Mouse (Mus musculus): ENCODE measurements around the gene Gm10842.
"Not testable (repeated sequence)": the region's sequence is repeated elsewhere in the genome, so short reads cannot be mapped to it uniquely, and the experiment has no call there.

The Gm10842 gene

DNA sequence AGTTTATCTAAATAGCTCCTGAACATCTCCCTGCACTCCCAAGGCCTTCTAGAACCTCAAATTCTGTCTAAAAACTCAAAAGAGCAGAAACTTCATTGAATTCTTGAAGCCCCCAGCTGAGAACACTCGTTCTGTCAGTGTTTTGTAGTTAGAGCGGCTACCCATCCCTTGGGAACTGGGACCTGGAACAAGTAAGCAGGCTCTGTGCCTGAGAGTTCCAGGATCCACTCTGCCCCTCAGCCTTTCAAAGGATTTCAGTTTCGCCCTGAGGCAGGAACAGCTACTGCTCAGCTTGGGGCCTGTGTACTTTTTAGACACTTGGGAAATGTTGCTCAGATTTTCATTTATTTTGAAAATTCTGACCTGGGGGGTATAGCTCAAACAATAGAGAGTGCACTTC, at the start of gene Gm10842:
Gene Gm10842, plus strand, starts transcription at position 301 of the 400 bp plus-strand sequence.
- no peak for DNase-seq

DNA sequence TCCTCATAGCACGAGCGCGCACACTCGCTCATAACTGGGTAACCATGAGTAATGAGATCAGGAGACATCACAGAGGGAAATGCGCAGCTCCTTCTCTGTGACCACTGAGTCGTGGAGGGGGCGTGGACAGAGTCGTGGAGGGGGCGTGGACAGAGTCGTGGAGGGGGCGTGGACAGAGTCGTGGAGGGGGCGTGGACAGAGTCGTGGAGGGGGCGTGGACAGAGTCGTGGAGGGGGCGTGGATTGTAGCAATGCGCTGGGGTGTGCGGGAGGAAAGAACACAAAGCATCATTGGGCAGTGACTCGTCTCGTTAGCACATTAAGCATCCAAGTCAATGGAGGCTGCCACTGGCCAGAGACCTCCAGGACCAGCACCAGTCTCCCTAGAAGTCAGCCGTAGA, 34.2 kb upstream of the Gm10842 start:
- not testable (repeated sequence) for DNase-seq

DNA sequence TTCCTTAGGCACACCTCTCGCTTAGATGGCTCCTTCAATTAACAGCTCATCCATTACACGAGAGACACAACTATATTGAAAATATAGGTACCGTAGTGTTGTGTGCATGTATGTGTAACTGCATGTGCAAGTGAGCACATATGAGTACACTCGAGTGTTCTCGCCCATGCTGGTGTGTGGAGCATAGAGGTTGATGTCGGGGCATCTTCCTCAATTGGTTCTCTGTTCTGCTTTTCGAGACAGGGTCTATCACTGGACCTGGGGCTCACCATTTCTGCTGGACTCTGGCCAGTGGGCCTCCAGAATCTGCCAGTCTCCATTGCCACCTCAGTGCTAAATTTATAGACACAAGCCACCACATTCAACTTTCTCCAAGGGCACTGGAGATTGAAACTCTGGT, 28.9 kb upstream of the Gm10842 start:
- DNase-seq: no peak

DNA sequence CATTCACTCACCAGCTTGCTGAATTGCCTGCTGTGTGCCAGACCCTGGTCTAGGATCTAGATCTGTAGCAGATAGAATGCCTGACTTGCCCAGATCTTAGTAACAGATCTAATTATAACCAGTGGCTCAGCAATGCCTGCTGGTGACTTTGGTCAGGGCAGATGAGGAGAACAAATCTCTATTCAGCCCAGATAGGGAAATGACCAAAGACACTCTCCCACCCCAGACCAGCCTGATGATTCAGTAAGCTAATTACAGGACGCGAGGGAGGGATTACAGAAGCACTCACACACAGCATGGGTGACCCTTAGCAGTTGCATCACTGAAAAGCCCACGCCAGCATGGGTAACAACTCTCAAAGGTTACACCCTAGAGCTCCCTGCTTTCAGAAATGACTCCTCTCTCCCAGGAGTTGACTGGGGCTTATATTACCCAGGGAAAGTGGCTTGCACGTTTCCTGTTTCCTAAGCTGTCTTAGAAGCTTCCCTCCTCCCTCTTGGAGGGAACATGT, 26.1 kb upstream of the Gm10842 start:
- DNase-seq: no peak

DNA sequence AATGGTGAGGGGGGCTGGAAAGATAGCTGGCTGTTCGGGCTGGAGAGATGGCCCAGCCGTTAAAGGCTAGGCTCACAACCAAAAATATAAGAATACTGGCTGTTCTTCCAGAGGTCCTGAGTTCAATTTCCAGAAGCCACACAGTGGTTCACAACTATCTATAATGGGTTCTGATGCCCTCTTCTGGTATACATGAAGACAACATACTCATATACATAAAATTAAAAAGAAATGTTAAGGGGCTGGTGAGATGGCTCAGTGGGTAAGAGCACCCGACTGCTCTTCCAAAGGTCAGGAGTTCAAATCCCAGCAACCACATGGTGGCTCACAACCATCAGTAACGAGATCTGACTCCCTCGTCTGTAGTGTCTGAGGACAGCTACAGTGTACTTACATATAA, 24.9 kb upstream of the Gm10842 start:
- DNase-seq: not testable (repeated sequence)

DNA sequence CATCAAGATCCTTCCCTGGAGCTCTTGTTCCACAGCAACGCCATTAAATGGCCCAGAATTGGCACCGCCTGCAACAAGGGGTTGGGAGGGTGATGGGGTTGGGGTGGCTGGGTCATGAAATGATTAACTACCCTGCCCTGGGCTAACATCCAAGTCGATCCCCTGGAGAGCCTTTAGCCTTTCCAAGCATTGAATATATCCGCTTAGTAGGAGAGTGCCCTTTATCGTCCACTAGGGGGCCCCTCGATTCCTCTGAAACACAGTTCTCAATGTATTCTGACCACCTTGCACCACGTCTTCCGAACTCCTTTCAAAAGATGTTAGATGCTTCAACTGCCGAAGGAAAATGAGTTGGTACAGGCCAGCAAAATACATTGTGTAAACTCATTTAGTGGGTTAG, 22.7 kb upstream of the Gm10842 start:
- DNase-seq: peak; percentile 87

DNA sequence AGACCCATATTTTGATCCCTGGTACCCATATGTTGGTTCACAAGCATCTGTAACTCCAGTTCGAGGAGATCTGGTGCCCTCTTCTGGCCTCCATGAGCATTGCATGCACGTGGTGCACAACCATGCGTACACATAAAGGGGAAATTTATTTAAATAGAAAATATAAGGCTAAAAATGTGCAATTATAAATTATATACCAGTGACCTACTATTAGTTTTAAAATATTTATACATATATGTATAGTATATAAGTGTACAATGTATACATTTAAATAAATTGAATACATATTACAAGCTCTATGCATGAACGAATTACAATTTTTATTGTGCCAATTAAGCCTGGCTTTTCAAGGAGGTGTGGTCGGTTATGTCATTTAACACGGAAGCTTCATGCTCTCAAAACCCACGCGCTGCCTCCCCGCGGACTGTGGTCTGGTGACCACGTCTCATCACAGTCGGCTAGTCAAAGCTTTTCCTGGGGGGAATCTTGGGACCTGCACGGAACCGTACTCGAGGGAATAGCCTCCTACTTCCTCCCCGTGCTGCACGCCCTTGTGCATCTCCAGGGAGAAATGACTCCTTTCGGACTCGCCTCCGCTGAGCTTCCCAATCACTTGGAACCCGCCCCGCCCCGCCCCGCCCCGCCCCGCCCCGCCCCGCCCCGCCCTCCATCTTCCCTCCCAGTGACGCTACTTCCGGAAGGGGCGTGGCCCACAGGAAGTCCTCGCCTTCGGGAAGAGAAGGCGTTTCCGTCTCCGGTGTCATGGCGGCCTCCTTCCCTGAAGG, 20.8 kb upstream of the Gm10842 start, which contains the start of gene Mettl2:
Gene Mettl2, plus strand, starts transcription at position 691 of the 785 bp plus-strand sequence.
- DNase-seq: peak; percentile 95

DNA sequence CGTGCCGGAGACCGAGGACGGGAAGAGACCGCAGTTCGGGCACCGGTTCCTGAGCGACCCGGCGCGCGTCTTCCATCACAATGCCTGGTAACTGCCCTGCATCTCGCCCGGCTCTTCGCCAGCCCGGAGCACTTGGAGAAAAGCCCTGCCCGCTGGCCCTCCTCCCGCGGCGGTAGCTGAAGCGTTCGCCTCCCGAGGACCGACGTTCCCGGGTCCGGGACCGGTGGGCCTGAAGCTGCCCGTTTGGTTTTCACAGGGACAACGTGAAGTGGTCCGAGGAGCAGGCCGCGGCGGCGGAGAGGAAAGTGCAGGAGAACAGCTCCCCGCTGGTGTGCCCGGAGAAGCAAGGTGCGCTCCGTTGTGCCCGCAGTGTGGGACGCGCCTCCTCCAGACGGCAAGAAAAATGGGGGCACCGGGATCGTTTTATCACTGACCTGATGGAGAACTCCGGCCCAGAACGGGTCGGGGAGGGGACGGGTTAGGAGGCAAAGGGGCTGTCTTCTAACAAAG, 20.1 kb upstream of the Gm10842 start:
- no peak for DNase-seq

DNA sequence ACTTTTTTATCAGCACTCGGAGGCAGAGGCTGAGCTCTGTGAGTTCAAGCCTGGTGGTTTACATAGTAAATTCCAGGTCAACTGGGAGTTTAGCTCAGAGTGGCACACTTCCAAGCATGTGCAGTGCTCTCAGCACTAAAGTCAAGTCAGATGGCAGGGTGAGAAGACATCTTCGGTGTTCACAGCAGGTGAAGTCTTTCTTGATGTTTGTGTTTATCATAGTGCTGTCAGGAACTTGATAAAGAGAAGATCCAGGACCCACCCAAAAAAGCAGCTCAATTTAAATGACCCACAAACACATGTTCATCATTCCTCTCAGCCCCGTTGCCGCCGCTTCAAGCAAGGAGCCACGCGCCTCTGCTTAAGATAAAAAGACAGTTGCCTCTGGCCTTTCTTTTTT, 11.0 kb upstream of the Gm10842 start:
- DNase-seq: no peak

DNA sequence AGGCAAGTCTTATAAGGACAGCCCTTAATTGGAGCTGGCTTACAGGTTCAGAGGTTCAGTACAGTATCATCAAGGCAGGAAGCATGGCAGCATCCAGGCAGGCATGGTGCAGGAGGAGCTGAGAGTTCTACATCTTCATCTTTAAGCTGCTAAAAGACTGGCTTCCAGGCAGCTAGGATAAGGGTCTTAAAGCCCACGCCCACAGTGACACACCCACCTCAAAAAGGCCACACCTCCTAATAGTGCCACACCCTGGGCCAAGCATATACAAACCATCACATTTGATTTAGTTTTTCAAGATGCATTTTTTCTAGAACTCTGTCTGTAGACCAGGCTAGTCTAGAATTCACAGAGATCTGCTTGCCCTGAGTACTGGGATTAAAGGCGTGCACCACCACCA, 9.4 kb upstream of the Gm10842 start:
- not testable (repeated sequence) for DNase-seq

DNA sequence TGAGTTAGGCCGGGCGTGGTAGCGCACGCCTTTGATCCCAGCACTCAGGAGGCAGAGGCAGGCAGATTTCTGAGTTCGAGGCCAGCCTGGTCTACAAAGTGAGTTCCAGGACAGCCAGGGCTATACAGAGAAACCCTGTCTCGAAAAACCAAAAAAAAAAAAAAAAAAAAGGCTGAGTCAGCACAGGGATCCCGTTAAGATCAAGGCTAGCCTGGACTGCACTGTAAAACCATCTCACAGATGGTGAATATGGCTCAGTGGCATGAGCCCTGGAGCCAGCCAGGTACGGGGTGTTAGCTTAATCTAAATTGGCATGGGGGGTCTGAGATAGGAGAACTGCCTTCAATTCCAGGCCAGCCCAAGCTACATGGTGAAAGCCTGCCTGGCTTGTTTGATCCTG, 6.2 kb upstream of the Gm10842 start:
- not testable (repeated sequence) for DNase-seq

DNA sequence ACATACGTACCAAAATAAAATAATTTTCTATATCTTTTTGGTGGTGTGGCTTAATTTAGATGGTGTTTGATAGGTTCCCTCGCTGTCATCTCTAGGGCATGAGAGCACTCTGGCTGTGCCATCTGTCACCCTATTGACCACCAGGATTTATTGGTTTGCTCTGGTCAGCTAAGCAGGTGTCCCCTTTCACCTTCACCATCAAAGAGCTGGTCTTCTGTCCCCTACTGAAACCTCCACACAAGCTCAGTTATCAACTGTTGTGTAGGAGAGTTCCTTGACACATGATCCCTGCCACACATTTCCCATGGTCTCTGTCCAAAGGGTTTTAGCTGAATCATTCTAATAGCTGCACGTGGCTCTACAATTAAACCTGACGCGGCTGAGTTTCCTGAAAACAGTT, 5.6 kb upstream of the Gm10842 start:
- no peak for DNase-seq

DNA sequence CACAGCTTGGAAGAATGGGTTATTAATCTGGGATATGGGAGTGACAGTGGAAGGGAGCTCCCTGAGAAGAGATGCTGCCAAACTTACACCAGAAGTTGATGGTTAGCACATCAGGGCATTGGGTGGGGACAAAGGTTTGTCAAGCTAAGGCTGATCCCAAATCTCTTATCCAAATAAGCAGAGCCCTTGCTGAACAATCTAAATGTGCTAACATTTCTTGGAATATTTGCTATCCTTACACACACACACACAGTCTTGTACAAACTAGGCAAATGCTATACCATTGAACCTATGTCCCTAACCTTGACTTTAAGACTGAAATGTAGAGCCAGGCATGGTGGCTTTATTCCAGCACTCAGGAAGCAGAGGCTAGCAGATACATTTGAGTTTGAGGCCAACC, 3.1 kb upstream of the Gm10842 start:
- no peak for DNase-seq

DNA sequence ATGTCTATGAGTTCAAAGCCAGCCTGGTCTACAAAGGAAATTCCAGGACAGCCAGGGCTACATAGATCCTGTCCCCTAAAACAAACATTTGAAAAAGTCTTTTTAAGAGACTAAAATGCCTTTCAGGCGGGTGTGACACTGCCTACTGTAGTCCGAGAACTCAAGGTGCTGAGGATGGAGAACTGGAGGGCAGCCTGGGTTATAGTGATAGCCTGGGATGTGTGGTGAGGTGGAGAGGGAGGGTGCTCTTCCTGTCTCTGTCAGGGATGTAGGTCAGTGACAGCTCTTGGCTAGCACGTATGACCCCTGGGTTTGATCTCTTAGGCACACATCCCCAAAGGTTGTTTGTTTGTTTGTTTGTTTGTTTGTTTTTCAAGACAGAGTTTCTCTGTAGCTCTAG, 2.6 kb upstream of the Gm10842 start:
- no peak for DNase-seq

DNA sequence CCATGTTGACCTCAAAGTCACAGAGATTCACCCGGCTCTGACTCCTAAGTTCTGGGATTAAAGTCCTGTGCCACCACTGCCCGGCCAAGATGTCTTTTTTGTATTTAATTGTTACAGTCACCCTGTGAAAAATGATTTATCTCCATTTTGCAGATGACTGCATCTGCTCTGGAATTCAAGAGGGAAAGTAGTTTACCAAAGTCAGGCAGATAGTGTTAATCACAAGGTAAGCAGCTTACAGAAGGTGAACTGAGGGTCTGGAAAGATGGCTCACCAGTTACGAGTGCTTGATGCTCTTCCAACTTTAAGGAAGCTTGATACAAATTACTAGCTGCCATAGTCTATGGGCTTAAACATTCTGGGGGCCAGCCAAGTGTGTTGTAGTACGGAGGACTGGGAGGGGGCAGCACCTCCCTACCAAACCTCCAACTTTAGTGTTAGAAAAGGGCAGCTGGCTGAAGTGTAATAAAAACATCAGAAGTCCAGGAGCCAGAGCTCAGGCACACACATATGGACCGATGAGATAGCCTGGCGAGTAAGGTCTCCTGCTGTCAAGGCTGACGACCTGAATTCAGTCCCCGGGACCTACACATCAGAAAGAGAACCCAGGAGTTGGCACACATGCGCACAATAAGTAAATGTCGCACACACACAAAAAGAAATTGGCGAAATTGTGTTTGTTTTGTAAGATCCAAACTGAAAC, 2.0 kb upstream of the Gm10842 start:
- no peak for DNase-seq

DNA sequence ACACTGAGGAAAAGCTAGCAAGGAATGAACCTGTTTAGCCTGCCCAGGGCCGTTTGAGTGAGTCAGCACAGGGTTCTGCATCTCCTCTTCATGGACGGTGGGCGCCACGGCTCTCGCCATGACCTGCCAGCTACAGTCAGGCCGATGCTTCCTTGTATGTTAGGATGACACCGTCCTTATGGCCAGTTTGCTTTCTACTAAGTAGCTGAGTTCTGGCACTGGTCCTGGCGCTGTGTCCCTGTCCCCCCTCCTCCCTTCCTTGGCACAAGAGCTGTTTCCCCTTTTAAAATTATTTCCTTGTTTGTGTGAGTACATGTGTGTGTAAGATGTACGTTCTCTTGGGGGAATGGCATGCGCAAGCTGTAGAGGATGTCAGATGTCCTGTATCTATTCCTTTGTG, 1.5 kb upstream of the Gm10842 start:
- no peak for DNase-seq

DNA sequence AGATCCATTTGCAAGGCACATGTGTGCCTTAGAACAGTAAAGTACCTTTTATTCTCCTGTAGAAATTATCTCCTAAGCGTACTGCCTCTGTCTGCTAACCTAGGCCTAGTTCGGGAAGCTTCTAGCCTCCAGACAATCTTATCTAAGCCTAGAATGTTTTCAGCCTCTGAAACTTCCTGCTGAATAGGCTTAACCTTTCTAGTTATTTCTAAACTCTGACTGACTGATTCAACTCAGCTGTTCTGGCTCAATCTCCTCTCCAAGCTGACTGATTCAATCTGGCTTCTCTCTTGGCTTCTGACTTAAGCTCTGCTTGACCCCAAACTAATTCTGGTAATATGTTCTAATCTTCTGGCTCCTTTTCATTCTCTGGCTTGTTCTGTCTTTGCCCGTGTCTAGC, 2.7 kb downstream of the Gm10842 start:
- DNase-seq: no peak

DNA sequence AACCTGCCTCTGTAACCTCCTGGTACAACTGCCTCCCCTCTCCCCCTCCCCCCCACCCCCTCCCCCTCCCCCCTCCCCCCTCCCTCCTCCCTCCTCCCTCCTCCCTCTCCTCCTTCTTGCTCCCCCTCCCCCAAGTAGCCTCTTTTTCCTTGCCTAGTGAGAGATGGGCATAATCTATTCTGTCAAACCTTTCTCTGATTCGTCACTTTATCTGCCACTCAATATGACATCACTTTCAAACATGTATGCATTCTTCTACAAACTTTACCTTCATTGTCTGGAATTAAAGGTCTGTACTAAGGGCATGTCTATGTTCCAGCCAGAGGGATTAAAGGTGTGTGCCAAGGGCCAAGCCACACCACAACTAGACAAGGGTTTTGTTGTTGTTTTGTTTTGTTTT, 3.1 kb downstream of the Gm10842 start:
- DNase-seq: no peak

DNA sequence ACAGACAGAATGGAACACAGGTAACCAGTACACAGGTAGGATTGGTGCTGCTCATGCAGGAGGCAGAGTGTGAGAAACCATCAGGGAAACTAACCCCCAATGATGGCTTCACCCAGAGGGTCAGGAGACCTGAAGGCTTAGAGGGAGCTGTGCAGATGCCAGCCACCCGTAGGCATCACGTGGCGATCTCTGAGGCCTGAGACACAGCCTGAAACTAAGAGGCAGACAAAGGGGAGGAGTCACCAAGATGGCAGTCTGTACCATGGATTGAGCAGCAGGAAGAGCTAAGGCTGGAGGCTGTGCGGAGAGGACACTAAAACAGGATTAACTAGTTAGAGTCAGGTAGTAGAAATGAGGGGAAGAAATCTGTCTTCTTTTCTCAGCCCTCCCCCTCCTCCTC, 4.0 kb downstream of the Gm10842 start:
- DNase-seq: no peak

DNA sequence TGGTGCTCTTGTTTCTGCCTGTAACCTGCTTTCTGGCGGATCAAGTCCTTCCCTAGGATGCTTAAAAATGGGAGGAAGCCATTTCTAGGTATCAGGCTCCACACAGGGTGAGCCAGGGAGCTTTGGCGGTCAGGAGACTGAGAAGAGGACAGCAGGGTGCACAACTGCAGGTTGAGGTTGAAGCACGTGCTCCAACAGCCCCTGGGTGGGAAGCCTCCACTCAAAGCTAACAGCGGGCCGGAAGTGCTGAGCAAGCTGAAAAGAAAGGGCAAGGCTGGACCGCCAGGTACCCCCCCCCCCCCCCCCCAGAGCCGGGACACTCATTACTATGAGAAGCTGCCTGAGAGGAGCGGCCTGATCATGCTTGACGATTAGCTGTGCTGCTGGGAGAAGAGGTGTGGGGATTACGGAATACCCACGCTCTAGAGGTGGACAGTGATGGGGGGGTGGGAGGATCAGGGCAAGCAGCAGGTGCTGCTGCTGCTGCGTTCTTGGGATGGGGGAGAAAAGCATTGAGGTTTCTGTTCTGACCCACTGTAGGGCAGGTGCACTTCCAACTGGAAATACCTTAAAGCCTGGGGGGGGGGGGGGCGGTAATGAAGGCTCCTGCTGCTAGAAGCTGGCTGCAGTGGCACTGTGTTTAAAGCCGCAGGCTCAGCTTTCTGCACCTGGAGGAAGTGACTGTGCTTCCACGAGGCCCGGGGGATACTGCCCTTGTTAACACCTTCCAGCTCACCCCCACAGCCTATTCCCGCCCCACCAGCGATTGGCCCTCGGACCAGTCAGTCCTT, 4.7 kb downstream of the Gm10842 start:
- peak; percentile 21 for DNase-seq

DNA sequence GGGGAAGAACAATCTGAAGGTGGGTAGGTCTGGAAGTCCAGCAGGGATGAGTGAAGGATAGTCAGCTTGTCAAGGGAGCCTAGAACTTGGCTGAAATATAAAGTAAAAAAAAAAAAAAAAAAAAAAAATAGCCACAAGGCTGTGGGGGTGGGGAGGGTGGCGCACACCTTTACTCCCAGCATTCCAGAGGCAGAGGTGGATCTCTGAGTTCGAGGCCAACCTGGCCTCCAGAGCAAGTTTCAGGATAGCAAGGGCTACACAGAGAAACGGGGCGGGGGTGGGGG, 5.3 kb downstream of the Gm10842 start:
- DNase-seq: no peak

DNA sequence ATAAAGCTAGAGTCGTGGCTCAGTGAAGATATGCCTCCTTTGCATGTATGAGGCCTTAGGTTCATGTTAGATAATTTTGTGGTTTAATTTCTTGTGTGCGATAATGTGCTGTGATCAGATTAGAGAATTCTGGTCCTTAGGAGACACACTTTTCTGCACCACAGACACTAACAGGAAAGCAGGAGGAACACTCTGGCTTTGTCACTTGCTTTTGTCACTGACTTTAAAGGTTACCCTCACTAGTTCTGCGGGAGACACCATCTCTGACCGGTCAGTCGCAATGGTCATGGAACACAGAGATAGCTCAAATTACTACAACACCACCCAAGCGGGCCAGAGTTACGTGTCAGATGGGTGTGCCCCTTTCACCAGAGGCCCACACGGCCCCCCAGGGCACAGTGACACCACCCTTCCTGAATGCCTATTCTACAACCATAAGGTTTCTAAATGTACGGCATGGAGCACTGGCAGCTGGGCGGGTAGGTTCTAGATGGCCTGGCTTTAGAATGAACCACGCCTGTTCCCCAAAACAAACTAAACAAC, 5.7 kb downstream of the Gm10842 start:
- no peak for DNase-seq

All from embryo, embryonic 11 days (tissue).